Mouse (Mus musculus) testis, adult 2 months (tissue): ENCODE results near the gene Samd1.

ENCODE experiments used
- CTCF ChIP-seq: fragments of 200-500 bp; IDR thresholded peaks from 2 replicates; pipeline ENCODE4 v1.5.1; 2012; ENCODE audit warnings: low read depth, mild to moderate bottlenecking, inconsistent platforms, low read length, moderate library complexity; ENCODE audit not compliant: control insufficient read depth, insufficient read depth, insufficient replicate concordance
- POLR2A ChIP-seq: fragments of 200-500 bp; IDR thresholded peaks from 2 replicates; pipeline ENCODE4 v1.6.1; 2012; ENCODE audit warnings: low read depth, mild to moderate bottlenecking, inconsistent platforms, low read length, moderate library complexity; ENCODE audit not compliant: control insufficient read depth

DNA sequence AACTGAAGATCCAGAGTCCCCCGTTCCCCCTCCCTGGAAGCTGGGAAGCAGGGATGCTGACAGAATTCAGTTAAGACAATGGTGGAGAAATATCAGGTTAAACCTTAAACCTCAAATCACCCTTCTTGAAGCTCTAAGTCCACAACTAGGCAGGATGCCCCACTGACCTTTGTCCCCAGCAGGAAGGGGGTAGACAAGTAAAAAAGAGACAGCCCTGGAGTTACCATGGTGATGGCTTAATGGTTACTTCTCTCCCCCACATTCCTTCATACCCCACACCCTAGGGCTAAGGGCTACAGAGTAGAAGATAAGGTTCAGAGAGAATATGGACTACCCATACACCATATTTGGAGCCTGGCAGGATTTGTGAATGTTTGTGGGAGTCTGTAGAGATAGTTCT lies 26.2 kb downstream of the Samd1 start:
- TF ChIP-seq CTCF (no peak), POLR2A (no peak)
